Mouse (Mus musculus) spleen, embryonic (tissue): ENCODE data around the gene Tfpi.

ENCODE experiments used
- CTCF ChIA-PET: fragments of 350-600 bp; sonication (Branson Sonifier 250); formaldehyde crosslinking; loops from one replicate; lab custom pipeline; 2022; lab: Charles Lee

Tfpi gene

GRCm38 (mm10) chr2:84474651-84475050, 1.9 kb downstream of the Tfpi start:
- CTCF ChIA-PET: no interaction called here

DNA sequence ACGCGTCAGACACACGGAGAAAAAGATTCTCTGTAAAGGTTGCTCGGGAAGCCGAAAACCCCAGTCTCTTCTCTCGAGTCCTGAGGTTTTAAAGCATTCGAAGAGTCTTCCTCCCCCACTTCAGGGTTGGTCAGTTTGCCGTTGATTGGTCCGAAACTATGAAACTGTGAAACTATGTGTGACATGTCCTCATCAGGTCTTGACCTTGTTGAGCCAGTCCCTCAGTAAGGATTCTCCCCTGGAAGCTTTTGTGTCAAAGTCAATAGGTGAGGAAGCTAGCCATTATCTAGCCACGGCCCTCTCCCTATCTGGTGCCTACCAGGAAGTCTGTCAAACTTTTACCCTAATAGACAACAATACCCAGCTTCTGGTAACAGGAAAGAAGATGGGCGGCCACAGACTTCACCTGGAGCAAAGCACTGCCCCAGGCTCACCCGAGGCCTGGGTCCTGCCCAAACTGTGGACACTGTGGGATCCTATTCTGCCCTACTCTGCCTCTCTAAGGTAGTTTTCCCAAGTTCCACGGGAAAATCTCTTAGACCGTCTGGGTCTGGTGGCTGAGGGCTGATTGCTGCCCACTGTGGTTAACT, 2.5 kb downstream of the Tfpi start:
- CTCF ChIA-PET: no interaction called here

GRCm38 (mm10) chr2:84467391-84467790, 9.2 kb downstream of the Tfpi start:
- CTCF ChIA-PET: no interaction called here

DNA sequence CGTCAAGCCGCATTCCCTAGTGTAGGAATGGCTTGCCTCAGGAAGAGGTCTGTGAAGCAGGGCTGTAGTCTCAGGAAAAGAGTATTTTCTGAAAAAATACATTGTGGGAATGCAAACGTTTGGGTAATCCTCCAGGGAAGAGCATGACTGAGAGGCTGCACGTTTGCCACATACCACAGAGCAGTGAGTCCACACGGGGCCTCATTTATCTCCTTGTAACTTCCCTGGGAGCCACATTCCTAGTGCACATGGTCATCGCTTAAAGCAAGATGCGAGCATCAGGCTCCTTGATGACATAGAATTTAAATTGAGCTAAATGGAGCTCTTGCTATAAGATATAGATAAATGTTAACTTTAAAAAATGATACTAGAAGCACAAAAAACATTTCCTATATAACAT, 11.6 kb downstream of the Tfpi start:
- CTCF ChIA-PET: no interaction called here

- CTCF ChIA-PET: interaction anchor here (1.1 kb wide), 1 partner anchor 16 kb away, joined by 3 read pairs; no protein-coding TSS in a partner anchor
Observed at GRCm38 (mm10) chr2:84462411-84462810, 14.2 kb downstream of the Tfpi start.

DNA sequence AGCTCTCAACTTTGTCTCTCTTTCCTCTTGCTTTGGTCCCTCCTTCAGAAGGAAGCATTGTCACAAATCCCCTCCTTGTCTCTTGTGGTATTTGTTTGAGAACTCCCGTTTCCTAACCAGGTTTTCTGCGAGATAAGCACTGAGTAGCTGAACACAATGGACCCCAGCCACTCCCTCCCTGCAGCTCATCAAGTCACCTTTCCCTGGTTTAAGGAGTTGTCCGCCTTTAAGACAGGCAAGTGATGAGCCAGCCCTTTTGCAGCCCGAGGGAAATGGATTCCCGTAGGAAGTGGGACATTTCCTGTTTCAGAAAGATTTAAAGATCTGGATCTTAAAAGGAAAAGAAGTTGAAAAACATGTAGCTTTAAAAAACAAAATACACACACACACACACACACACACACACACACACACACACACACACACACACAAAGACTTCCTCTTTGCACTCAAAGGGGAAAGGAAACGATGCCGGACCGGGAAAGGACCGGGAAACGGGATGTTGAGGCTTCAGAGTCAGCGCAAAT, 16.9 kb downstream of the Tfpi start:
- CTCF ChIA-PET: interaction anchor here (0.6 to 0.7 kb wide), 3 partner anchors 21 to 339 kb away, joined by 3 to 4 read pairs (median 3); partner anchors contain the start of gene Ube2l6

DNA sequence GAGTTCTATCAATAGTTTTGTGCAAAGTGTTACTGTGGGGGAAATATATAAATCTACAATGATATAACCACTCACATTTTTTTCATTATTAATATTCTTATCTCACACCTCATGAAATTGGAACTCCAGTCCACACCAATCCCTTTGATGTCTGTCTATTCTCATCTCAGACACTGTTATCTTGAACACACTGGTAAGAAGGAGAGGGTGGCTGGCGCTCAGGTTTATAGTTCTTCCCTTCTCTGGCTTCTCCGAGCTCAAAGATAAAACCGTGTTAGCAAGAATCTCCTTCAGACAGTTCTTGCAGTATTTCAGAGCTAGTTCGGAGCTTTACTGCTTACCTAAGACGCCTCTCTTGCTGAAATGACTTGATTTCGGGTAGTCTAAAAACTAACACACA, 19.4 kb downstream of the Tfpi start:
- CTCF ChIA-PET: interaction anchor here (1.1 kb wide), 1 partner anchor 11 kb away, joined by 4 read pairs; no protein-coding TSS in a partner anchor

DNA sequence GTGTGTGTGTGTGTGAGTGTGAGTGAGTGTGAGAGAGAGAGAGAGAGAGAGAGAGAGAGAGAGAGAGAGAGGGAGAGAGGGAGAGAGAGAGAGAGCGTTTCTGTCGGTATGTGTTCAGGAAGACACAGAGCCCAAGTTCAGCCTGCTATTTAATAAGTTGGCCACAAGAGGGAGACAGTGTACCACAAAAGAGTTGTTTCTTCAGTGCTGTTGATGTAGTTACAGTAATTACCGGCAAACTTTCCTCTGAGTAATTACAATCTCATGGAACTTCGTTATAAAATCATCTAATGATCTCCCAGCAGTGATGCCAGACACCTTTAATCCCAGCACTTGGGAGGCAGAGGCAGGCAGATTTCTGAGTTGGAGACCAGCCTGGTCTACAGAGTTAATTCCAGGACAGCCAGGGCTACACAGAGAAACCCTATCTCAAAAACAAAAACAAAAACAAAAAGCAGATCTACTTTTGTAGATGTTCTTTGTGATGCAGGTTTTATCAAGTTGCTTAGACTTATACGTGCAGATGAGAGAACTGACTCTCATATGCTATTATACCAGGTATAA, 21.3 kb downstream of the Tfpi start:
- CTCF ChIA-PET: interaction anchor here (0.6 to 0.7 kb wide), 3 partner anchors 18 to 345 kb away, joined by 3 read pairs; no protein-coding TSS in a partner anchor

- CTCF ChIA-PET: interaction anchor here (0.6 to 0.7 kb wide), 5 partner anchors 18 to 1317 kb away, joined by 3 to 4 read pairs (median 3); no protein-coding TSS in a partner anchor
Observed at GRCm38 (mm10) chr2:84454551-84455235, 21.9 kb downstream of the Tfpi start.

DNA sequence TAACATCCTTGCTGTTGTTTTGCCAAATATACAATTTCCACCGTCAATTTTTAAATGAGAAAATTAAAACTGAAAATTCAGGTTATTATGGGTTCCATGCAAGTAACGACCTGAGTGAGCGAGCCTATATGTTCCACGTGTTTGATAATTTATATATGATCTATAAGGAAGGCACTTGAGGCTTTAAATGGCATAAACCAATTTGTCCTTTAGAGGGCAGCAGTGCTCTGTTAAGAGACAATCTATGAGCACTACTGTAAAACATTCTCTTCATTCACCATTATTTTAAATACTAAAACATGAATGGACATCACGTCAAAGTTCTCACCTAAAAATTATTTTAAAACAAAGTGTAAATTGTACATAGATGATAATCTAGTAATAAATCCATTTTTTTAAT, 22.5 kb downstream of the Tfpi start:
- CTCF ChIA-PET: interaction anchor here (0.6 kb wide), 1 partner anchor 22 kb away, joined by 4 read pairs; the partner anchor contains the start of gene Tfpi

GRCm38 (mm10) chr2:84445499-84445898, 31.1 kb downstream of the Tfpi start:
- CTCF ChIA-PET: no interaction called here

GRCm38 (mm10) chr2:84441940-84442339, 34.6 kb downstream of the Tfpi start:
- CTCF ChIA-PET: no interaction called here

- CTCF ChIA-PET: interaction anchor here (0.5 kb wide), 1 partner anchor 244 kb away, joined by 4 read pairs; no protein-coding TSS in a partner anchor
Observed at GRCm38 (mm10) chr2:84429724-84430123, 46.9 kb downstream of the Tfpi start.

- CTCF ChIA-PET: interaction anchor here (0.5 kb wide), 1 partner anchor 82 kb away, joined by 4 read pairs; no protein-coding TSS in a partner anchor
Observed at GRCm38 (mm10) chr2:84428836-84429235, 47.7 kb downstream of the Tfpi start.

- CTCF ChIA-PET: no interaction called here
Observed at GRCm38 (mm10) chr2:84426531-84426930, 50.0 kb downstream of the Tfpi start.

DNA sequence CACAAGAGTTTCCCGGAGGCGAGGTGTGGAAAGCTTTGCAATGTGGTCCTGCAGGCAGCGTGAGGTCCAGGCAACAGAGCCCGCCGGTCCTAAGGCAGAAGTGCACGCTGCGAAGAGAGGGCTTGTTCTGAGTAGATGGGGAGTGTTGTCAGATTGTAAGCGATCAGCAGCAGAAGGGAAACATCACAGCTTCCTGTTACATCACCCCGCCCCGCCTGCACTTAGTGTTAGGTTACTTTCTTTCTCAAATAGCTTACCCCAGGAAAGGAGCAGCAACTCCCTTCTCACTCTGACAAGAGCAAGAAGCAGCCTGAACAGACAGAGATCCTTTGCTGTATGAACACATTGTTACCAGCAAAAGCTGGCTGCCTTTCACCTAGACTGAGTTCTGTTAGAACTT, 51.4 kb downstream of the Tfpi start, which contains the start of gene Calcrl:
Gene Calcrl, minus strand, starts transcription at position 274 of the 400 bp plus-strand sequence.
- CTCF ChIA-PET: interaction anchor here (0.5 kb wide), 1 partner anchor 224 kb away, joined by 3 read pairs; no protein-coding TSS in a partner anchor

GRCm38 (mm10) chr2:84416501-84416900, 60.1 kb downstream of the Tfpi start:
- CTCF ChIA-PET: no interaction called here

DNA sequence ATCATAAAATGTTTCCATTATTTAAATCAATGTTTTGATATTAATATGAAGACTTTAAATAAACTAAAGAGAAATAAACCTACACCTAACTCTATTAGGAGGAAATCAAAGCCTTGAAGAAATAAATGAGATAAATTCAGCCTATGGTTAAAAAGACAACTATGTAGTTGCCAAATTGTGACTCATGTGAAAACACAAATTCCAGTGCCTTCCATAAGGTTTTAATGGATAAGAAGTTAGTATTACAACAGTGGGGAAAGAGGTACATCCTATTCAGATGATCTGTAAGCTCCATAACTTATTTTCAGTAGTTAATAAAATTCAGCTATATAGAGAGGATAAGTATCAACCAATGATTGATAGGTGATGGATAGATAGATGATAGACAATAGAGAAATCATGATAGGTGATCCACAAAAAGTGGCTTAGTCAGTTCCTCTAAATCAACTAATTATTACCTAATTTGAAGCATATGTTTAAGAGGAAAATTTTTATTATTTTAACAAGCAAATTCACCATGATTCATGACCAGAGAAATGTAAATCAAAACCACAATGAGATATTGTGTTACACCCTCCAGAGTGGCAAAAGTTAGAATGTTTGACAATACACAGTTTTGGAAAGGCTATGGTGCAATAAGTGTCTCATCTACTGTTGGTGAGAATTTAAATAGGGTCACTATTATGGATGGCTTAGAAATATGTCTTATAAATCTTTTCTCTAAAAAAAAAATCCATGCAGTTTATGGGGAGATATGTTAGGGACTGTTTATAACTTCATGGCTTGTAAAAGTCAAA, 66.6 kb downstream of the Tfpi start:
- CTCF ChIA-PET: interaction anchor here (0.5 kb wide), 1 partner anchor 388 kb away, joined by 3 read pairs; the partner anchor contains the start of gene Ube2l6

GRCm38 (mm10) chr2:84404834-84405233, 71.7 kb downstream of the Tfpi start:
- CTCF ChIA-PET: interaction anchor here (0.6 kb wide), 1 partner anchor 50 kb away, joined by 6 read pairs; no protein-coding TSS in a partner anchor

DNA sequence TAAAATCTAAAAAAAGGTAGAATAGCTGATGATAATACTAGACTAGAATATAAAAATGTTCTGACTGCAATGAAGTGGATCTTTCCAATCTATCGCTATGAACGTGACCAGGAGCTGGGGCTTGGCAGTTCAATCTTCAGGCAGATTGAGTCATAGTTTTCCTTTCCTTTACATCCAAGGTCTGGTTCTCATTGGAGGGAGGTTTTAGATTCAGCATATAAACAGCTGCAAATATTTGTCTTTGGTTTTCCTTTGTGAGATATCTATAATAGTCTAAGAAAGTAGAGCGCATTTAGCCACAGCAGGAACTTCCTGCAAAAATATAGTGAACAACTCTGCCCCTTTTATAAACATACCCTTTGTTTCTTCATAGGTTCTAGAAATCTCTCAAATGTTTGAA, 73.9 kb downstream of the Tfpi start:
- CTCF ChIA-PET: no interaction called here

DNA sequence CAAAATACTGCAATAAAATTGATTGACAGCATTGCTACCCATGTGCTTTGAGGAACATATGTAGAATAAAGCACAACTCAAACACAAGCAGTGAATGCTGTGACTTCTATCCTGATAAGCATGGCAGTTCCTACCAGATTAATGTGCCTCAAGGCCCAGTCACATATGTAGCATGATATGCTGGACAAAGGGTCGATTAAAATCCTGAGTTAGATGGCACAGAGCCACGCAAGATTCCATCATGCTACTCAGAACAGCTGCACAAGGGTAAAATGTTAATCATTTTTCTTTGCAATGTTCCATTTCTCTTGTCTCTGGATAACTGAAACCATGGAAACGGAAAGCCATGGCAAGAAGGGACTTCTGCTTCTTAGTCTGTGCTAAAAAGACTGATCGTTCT, 80.0 kb downstream of the Tfpi start:
- CTCF ChIA-PET: no interaction called here
